Mouse (Mus musculus): ENCODE data around the gene Mrpl53.

- TF ChIP-seq POLR2A (IDR thresholded peaks at IDR 0.05; ENCODE audit: low read depth, low read length) (no peak), CTCF (IDR thresholded peaks at IDR 0.05; ENCODE audit: extremely low read depth, insufficient read length, insufficient replicate concordance, low read depth, low read length) (no peak)
Observed at GRCm38 (mm10) chr6:83155552-83156238, 46.9 kb downstream of the Mrpl53 start.
